8 mouse cellular contexts compared by ENCODE assay signal in the genomic region with DNA sequence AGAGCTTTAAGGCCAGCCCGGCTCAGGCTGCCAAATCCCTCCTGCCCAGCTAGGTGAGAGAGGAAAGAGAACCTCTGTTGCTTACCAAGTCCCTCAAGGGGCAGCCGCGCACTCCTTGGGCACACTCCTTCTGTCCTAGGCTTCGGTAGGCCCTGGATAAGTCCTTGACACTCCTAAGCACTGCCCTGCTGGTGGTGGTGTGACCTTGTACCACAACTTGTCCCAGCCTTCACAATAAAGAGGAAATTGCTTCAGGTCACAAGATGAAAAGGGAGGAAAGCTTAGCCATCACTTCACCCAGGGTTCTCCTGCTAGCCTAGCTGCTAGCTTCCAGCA. TPM values are rescaled to one million over a fixed set of nuclear protein-coding genes. Genes with fewer than 3 reads are reported as not detected.
DNase-seq lines count a peak whose midpoint lies in the region; ATAC-seq and TF ChIP-seq lines count a peak whose summit lies in the region.

A gene (minus strand): TSS at position 132 of the 336 bp plus-strand sequence.

- WGBS in embryonic facial prominence, embryonic 15.5 days: 22% methylated on average over 4 of the region's 4 CpGs
- WGBS in midbrain, postnatal 0 days: 12% methylated on average over 4 of the region's 4 CpGs

- H3K4me3 ChIP-seq in embryonic facial prominence, embryonic 15.5 days (replicated peaks): peak within 1 kb of the TSS; percentile 48
- H3K4me3 ChIP-seq in midbrain, postnatal 0 days (ENCODE audit: low read depth, low read length): peak within 1 kb of the TSS; percentile 66

- no peak for DNase-seq in left cerebral cortex, adult 18-20 months (ENCODE audit: low spot score in 2 of 2)
- DNase-seq in left cerebral cortex, adult 11 months (ENCODE audit: low spot score): no peak
- DNase-seq in layer of hippocampus, postnatal 14 days (ENCODE audit: low spot score in 2 of 2): no peak
- DNase-seq in midbrain, postnatal 0 days (ENCODE audit: low spot score): no peak
- no peak for DNase-seq in adrenal gland, adult 8-10 months
- no peak for DNase-seq in c-Kit-positive CD71-positive TER-119-positive erythroid progenitor cells, embryonic 14.5 days (ENCODE audit: low spot score)
- DNase-seq in thymus, postnatal 36 days: no peak

- peak within 1 kb of the TSS; percentile 31; the same call in 1 of the 2 replicates for H3K9ac ChIP-seq in embryonic facial prominence, embryonic 15.5 days
- H3K9ac ChIP-seq in midbrain, postnatal 0 days (replicated peaks; ENCODE audit: low read length, poor library complexity, severe bottlenecking): peak within 1 kb of the TSS; percentile 78

- no peak for ATAC-seq in embryonic facial prominence, embryonic 15.5 days (ENCODE audit: insufficient number of reproducible peaks, low FRiP score, low TSS enrichment, low read depth)
- peak; percentile 31; the same call in 1 of the 2 replicates for ATAC-seq in midbrain, postnatal 0 days (ENCODE audit: low FRiP score)

- H3K9me3 ChIP-seq in embryonic facial prominence, embryonic 15.5 days (replicated peaks): no peaks in the 10 kb centered on the region
- H3K9me3 ChIP-seq in midbrain, postnatal 0 days (ENCODE audit: low read length): no peaks in the 10 kb centered on the region

- peaks cover 18% of the 10 kb centered on the region for H3K4me1 ChIP-seq in embryonic facial prominence, embryonic 15.5 days
- H3K4me1 ChIP-seq in midbrain, postnatal 0 days (ENCODE audit: insufficient read depth, low read length): peaks cover 7% of the 10 kb centered on the region

- H3K36me3 ChIP-seq in embryonic facial prominence, embryonic 15.5 days: no peaks in the 10 kb centered on the region
- no peaks in the 10 kb centered on the region for H3K36me3 ChIP-seq in midbrain, postnatal 0 days (ENCODE audit: insufficient read depth, low read length)

- H3K27me3 ChIP-seq in embryonic facial prominence, embryonic 15.5 days: peaks cover 30% of the 10 kb centered on the region
- H3K27me3 ChIP-seq in midbrain, postnatal 0 days (ENCODE audit: insufficient read depth, low read length): no peaks in the 10 kb centered on the region

- no peak for TF ChIP-seq CTCF in midbrain, postnatal 0 days (IDR thresholded peaks at IDR 0.05)

- peak within 1 kb of the TSS; percentile 98 for H3K4me2 ChIP-seq in embryonic facial prominence, embryonic 15.5 days (replicated peaks)
- H3K4me2 ChIP-seq in midbrain, postnatal 0 days (ENCODE audit: low read depth, low read length, poor library complexity, severe bottlenecking): peak within 1 kb of the TSS; percentile 95

- H3K27ac ChIP-seq in embryonic facial prominence, embryonic 15.5 days (replicated peaks): no peak within 1 kb of the TSS
- H3K27ac ChIP-seq in midbrain, postnatal 0 days (ENCODE audit: low read depth, low read length): peak within 1 kb of the TSS; percentile 74

RNA-seq across cellular contexts. Expression of the gene that starts here (rescaled TPM):
- 100 to 1,000 TPM; 103 to 125 TPM for total RNA-seq in left cerebral cortex, adult 18-20 months (2021)
- polyA plus RNA-seq in embryonic facial prominence, embryonic 15.5 days (2015; fragmentation: Nextera tagmentation; extraction: Ambion mirVana): 0.92 and 0.94 TPM in 2 replicates
- total RNA-seq in layer of hippocampus, postnatal 14 days (2021): 10 to 100 TPM; 23.6 to 27.9 TPM
- 11.0 and 12.2 TPM in 2 replicates for total RNA-seq in midbrain, postnatal 0 days (2014; rRNA removed)
- 4.7 and 5.1 TPM in 2 replicates for polyA plus RNA-seq in midbrain, postnatal 0 days (2015; fragmentation: Nextera tagmentation; extraction: Ambion mirVana)
- total RNA-seq in adrenal gland, adult 8-10 months (2022): 1 to 10 TPM in 2 of 4 experiments, under 1 TPM in 2; 0.35 to 1.7 (median 1.1) TPM
